Mouse (Mus musculus): ENCODE measurements at regions not wholly inside any gene's neighbourhood (a gene's known extent, or its start where the extent isn't known, plus 50 kb on each side); places are given as distances from the start of the nearest gene placed in this dataset.

DNA sequence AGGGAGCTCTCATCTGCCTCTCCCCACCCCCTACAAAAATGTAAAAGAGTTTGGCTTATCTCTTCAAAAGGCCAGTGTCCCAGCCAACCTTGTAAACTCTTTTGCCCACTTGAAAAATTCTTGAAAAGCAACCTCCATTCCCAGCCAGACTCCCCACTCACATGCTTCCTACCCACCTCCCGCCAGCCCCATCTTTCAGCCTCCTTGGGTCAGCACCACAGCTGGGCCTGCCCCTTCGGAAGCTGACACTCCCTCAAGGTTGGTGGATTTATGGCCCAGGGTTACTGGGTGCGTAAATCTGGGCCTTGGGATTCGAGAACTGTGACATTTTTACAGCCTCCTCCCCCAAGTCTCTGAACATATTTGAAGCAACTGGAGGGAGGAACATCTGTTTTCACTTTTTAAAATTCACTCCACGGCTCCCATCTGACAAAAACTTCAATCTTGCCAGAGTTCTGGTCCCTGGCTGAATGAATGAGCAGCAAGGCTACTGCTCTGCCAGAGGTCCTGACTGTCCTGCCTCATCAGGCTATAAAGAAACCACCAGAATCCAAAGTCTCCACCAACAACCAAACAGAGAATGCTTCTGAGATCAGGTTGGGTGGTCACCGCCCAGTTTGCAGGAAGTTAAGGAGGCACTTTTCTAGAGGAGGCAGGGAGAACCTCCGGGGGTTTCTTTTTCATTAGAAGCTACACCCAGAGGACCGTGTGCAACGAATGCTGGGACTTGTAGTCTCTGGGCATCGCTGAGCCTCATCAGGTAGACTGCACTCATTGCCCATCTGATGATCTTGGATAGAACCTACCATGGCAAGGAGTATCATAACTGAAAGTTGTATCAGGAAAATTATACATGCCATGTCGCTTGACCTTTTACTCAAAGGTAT, 147.3 kb downstream of the Ly86 start:
- TF ChIP-seq GABPA (IDR thresholded peaks at IDR 0.05; ENCODE audit: insufficient replicate concordance, low read depth, low read length) (no peak), NRF1 (IDR thresholded peaks at IDR 0.05; ENCODE audit: low read depth, low read length) (no peak), USF1 (IDR thresholded peaks at IDR 0.05; ENCODE audit: low read depth, low read length) (no peak)
